Mouse (Mus musculus): Measurements from ENCODE around the gene Tyro3. TPM values are rescaled to one million over a fixed set of nuclear protein-coding genes. Genes with fewer than 3 reads are reported as not detected.

Gene Tyro3
- total RNA-seq, 2 experiments from 2014 or later: 5.0 to 6.6 TPM

DNA sequence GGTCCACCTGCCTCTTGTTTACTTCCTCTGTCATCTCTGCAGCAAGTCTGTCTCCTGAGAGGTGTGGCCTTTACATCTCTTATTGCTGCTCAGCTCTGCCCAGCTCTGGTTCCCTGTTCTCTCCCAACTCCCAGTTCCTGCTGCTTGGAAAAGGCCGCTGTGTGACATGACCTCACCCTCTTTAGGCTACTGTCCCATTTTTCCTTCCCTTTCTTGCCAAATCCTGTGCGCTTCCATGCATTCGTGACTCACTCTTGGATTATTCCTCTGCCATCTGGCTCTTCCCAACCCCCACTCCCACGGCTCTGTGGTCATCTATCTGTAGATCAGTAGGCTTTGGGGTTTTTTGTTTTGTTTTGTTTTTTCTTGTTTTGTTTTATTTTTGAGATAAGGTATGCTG lies 49.4 kb downstream of the Tyro3 start:
- intact Hi-C loops (cut with DNase I): no loop called here
- peak; percentile 40 for DNase-seq

DNA sequence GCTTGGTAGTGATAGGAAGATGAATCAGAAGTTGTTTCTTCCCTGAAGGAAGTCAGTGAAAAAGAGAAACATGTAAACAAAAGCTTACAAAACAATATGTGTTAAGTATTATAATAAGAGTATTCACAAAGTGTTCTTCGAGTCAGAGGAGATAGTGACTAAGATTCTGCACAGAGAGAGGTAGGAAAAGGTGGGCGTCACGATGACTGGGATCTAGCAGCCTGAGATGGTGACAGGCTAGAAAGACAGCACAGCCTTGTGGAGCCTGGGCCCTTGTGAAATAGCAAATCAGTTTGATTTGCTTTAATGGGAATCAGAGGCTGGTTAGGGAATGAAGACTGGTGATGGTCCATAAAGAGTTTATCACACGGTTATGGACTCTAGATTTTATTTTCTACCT lies 56.3 kb downstream of the Tyro3 start:
- intact Hi-C loops (cut with DNase I): no loop called here

DNA sequence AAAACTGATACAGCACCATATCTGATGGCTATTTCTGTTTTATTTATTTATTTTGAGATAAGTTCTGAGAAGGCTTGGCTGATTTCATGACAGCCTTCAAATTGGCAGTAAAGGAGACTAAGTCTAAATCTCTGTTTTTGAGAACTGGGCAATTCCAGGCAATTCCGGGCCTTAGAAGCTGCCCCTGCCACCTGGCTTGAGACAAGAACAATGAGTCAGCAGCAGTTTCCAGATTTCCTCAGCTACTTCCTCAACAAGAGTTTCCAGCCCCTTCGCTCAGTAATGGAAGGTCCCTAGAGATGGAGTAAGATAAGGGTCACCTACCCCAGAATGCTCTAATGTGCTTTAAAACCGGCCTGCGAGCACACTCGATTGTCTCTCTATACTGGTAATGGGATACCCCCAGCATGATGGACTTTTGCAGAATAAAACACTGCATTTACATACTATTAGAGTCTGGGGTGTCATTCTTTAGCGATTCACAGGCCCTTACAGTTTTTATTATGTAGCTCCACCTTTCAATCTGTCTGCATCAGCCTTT lies 57.8 kb downstream of the Tyro3 start:
- no peak for DNase-seq
- intact Hi-C loops (cut with DNase I): no loop called here

More for the DNA sequence above, 56.3 kb downstream of the Tyro3 start:
- DNase-seq: no peak

DNA sequence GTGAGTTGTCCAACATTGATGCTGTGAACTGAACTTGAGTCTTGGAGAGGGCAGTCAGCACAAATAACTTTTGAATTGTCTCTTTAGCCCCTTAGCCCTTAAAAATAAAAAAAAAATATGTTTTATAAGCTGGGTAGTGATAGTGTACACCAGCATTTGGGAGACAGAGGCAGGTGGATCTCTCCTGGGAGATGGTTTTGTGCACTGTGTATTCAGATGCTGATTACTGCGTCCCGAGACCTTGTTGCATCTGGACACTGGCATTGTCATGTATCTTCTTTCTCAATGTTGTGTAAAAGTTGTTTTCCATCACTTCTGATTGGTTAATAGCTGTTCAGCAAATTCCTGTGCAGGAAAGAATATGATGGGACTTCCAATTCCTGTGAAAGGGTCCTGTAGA lies 59.8 kb downstream of the Tyro3 start:
- intact Hi-C loops (cut with DNase I): no loop called here
- no peak for DNase-seq

DNA sequence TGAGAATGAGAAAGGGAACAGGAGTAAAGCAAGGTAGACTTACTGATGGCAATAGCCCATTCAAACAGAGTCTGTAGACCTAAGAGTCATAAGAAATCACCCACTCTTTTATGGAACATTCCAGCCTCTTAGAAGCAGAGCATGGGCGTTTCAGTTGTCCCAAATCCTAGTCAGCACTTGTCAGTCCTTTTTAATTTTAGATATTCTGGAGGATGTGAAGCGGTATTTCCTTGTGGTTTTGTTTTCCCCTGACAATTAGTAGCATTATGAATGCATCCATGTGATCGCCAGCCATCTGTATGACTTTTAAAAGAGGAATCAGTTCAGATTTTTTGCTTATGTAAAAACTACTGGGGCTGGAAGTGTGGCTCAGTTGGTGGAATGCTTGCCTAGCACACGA lies 67.0 kb downstream of the Tyro3 start:
- intact Hi-C loops (cut with DNase I): no loop called here
- DNase-seq: no peak

Other genes starting within 250 kb of the Tyro3 start
- gene Nusap1, start 179.4 kb upstream of the Tyro3 start, total RNA-seq (2021): 10 to 100 TPM in 1 of 2 experiments, 1 to 10 TPM in 1; 8.8 to 11.4 TPM
- gene Oip5, start 179.3 kb upstream of the Tyro3 start, total RNA-seq (2021): 1 to 10 TPM; 3.7 to 4.4 TPM
- 10 to 100 TPM; 56.6 to 57.6 TPM for gene Ndufaf1, start 134.9 kb upstream of the Tyro3 start, total RNA-seq (2021)
- 10 to 100 TPM; 24.6 to 27.3 TPM for gene Rtf1, start 122.7 kb upstream of the Tyro3 start, total RNA-seq (2021)
- gene Itpka, start 55.4 kb upstream of the Tyro3 start, total RNA-seq (2021): 1 to 10 TPM in 1 of 2 experiments, under 1 TPM in 1; 0.74 to 1.5 TPM
- gene Ltk, start 37.3 kb upstream of the Tyro3 start, total RNA-seq (2021): under 1 TPM in 1 of 2 experiments, not detected in 1; 0.15 TPM
- gene Rpap1, start 10.2 kb upstream of the Tyro3 start, total RNA-seq (2021): 10 to 100 TPM; 13.7 to 14.4 TPM
- gene Mga, start 99.5 kb downstream of the Tyro3 start, total RNA-seq (2021): 10 to 100 TPM; 53.2 to 54.4 TPM
- gene Mapkbp1, start 175.0 kb downstream of the Tyro3 start, total RNA-seq (2021): 10 to 100 TPM; 11.8 to 12.7 TPM
- 10 to 100 TPM; 10.8 to 11.4 TPM for gene Jmjd7, start 229.8 kb downstream of the Tyro3 start, total RNA-seq (2021)
- gene Gm28042, start 229.8 kb downstream of the Tyro3 start, total RNA-seq (2021): under 1 TPM; 0.74 to 0.93 TPM
- 1 to 10 TPM; 1.7 to 1.8 TPM for gene Pla2g4b, start 235.7 kb downstream of the Tyro3 start, total RNA-seq (2021)

Measured in heart, postnatal 10 days (tissue).